Mouse (Mus musculus) heart, postnatal 0 days (tissue): ENCODE measurements around the gene Epha4.

ENCODE experiments used
- CTCF ChIP-seq: IDR thresholded peaks from 2 replicates; pipeline ENCODE4 v1.5.1; 2016; ENCODE audit warnings: antibody characterized with exemption, control low read depth, low read depth
- EP300 ChIP-seq: IDR thresholded peaks from 2 replicates; pipeline ENCODE4 v1.6.1; 2016; ENCODE audit warnings: antibody characterized with exemption, low read depth

- TF ChIP-seq EP300 (no peak), CTCF (no peak)
Measured at GRCm38 (mm10) chr1:77489387-77489786, 25.5 kb downstream of the Epha4 start.
